Mouse (Mus musculus): ENCODE data around the gene Nfam1. TPM values are rescaled to one million over a fixed set of nuclear protein-coding genes. Genes with fewer than 3 reads are reported as not detected.

Gene Nfam1
- total and polyA plus RNA-seq, 2 experiments from 2014 or later = 0.38 to 1.2 TPM

DNA sequence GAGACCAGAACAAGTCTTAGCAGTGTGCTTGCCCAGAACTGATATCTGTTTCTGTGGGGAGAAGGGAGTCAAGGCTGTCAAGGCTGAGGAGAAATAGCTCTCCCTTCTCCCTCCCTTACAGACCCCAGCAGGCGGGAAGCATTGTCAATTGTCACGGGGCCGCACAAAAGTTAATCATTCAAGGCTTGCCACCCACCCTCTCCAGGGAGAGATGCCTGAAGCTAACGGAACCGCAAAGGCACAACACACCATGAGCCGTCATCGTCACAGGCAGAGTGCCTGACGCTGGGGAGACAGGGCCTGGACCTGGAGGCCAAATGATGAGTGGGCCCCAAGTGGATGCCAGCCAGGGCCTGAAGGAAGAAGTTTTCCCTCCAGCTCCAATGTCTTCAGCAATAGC is 22.7 kb downstream of the Nfam1 start:
- no peaks in the 10 kb centered on the region for H3K27me3 ChIP-seq (ENCODE audit: control insufficient read depth, insufficient read depth, low read length)
- H3K27ac ChIP-seq (ENCODE audit: low read depth) = peak overlapping the region; percentile 59; the same call in 1 of the 2 replicates
- no peaks in the 10 kb centered on the region for H3K36me3 ChIP-seq (replicated peaks; ENCODE audit: control insufficient read depth, insufficient read depth, low read length)
- WGBS = 42% methylated on average over 8 of the region's 8 CpGs
- ATAC-seq (ENCODE audit: insufficient read depth, low read depth) = no peak
- H3K4me2 ChIP-seq (ENCODE audit: low read depth, low read length) = no peak overlapping the region
- no peak overlapping the region for H3K9ac ChIP-seq (replicated peaks; ENCODE audit: low read depth, low read length)
- H3K4me1 ChIP-seq (ENCODE audit: control insufficient read depth, insufficient read depth) = peaks cover 12% of the 10 kb centered on the region; the same call in 1 of the 2 replicates
- no peak overlapping the region for H3K4me3 ChIP-seq (ENCODE audit: low read depth, low read length)
- DNase-seq (ENCODE audit: low spot score) = no peak
- TF ChIP-seq EP300 (IDR thresholded peaks at IDR 0.05; ENCODE audit: low read depth) = no peak
- H3K9me3 ChIP-seq (replicated peaks; ENCODE audit: control insufficient read depth, low read length) = no peaks in the 10 kb centered on the region

DNA sequence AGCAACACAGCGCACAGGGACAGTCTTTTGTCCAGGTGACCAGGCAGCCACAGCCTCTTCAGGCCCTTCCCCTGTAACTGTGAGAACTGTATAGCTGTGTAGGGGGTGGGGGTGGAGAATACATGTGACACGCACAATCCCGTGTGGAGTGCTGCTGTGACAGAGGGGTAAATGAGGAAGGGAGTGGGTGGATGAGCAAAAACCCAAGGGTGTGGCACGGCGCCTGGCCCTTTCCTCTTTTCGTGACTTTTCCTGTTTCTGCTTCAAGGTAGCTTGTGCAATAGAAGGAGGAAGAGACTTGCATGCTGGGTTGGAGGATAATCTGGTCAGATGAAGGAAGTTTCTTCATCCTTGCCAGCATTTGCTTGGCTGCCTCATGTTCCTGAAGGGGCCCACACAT is 23.6 kb downstream of the Nfam1 start:
- no peaks in the 10 kb centered on the region for H3K9me3 ChIP-seq (replicated peaks; ENCODE audit: control insufficient read depth, low read length)
- DNase-seq (ENCODE audit: low spot score) (no peak), ATAC-seq (ENCODE audit: insufficient read depth, low read depth) (no peak)
- no peaks in the 10 kb centered on the region for H3K27me3 ChIP-seq (ENCODE audit: control insufficient read depth, insufficient read depth, low read length)
- H3K4me2 ChIP-seq (ENCODE audit: low read depth, low read length) = no peak overlapping the region
- no peaks in the 10 kb centered on the region for H3K36me3 ChIP-seq (replicated peaks; ENCODE audit: control insufficient read depth, insufficient read depth, low read length)
- H3K4me1 ChIP-seq (ENCODE audit: control insufficient read depth, insufficient read depth) = peaks cover 12% of the 10 kb centered on the region; the same call in 1 of the 2 replicates
- no peak overlapping the region for H3K4me3 ChIP-seq (ENCODE audit: low read depth, low read length)
- no peak overlapping the region for H3K9ac ChIP-seq (replicated peaks; ENCODE audit: low read depth, low read length)
- no peak overlapping the region for H3K27ac ChIP-seq (ENCODE audit: low read depth)
- no peak for TF ChIP-seq CTCF (IDR thresholded peaks at IDR 0.05; ENCODE audit: low read depth)
- TF ChIP-seq EP300 (IDR thresholded peaks at IDR 0.05; ENCODE audit: low read depth) = no peak
- 83% methylated on average over 6 of the region's 6 CpGs for WGBS

DNA sequence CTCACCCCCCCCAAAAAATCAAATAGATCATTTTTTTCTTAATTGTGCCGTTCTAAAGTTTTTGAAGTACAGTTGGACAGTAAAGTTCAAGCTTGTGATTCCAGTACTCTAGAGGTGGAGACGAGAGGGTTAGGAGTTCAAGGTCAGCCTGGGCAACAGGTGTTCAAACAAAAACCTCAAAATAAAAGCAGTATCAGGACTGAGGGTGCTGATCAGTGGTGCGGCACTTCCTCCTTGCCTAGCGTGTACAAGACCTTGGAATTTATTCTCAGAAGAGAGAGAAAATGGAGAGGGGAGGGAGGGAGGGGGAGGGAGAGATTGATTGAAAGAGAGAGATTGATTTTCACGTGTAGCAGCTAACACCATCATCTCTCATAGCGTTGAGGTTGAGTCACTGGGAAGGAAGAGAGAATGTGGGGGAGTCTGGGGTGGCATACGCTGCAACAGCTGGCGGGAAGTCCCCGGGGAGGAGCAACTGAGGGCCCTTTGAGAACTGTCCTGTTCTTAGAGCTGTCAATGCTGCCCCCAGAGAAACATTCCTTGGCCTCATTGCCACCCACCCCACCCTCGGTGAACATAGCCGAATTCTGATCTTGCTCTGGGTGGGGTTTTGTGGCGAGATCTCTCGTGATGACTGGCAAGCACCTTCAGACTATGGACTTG is 24.2 kb downstream of the Nfam1 start:
- TF ChIP-seq CTCF (IDR thresholded peaks at IDR 0.05; ENCODE audit: low read depth) (no peak), EP300 (IDR thresholded peaks at IDR 0.05; ENCODE audit: low read depth) (no peak)
- Histone ChIP-seq H3K27me3 (ENCODE audit: control insufficient read depth, insufficient read depth, low read length) (no peaks in the 10 kb centered on the region), H3K4me2 (ENCODE audit: low read depth, low read length) (no peak overlapping the region), H3K36me3 (replicated peaks; ENCODE audit: control insufficient read depth, insufficient read depth, low read length) (no peaks in the 10 kb centered on the region), H3K27ac (ENCODE audit: low read depth) (no peak overlapping the region), H3K9ac (replicated peaks; ENCODE audit: low read depth, low read length) (no peak overlapping the region), H3K4me3 (ENCODE audit: low read depth, low read length) (no peak overlapping the region), H3K9me3 (replicated peaks; ENCODE audit: control insufficient read depth, low read length) (no peaks in the 10 kb centered on the region), H3K4me1 (ENCODE audit: control insufficient read depth, insufficient read depth) (peaks cover 12% of the 10 kb centered on the region; the same call in 1 of the 2 replicates)
- no peak for ATAC-seq (ENCODE audit: insufficient read depth, low read depth)
- DNase-seq (ENCODE audit: low spot score) = no peak
- WGBS = 68% methylated on average over 13 of the region's 13 CpGs

DNA sequence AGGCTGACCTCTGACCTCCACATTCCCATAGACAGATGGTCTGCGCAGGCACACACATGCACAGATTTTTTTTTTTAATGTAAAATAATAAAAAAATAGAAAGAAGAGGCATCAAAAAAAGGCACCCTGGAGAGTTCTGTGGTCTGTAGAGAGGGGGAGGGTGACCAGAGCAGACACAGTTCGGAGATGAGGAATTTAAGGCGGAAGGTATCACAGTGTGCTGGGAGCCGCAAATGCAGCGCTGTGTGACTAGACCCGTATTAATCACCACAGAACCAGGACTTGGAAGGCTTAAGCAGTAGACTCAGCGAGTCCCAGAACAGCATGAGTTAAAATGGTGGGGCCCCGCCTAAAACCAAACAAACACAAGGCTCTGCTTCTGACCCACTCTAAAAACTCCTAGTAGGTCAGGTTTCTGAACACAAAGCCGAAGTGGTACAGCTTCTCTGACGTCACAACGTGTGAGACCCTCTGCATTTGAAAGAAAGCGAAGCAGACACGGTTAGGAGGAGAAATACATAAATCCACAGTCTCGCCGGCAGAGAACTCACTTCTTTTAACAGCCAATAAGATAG is 25.7 kb downstream of the Nfam1 start:
- no peak for DNase-seq (ENCODE audit: low spot score)
- H3K4me1 ChIP-seq (ENCODE audit: control insufficient read depth, insufficient read depth) = peaks cover 12% of the 10 kb centered on the region; the same call in 1 of the 2 replicates
- TF ChIP-seq EP300 (IDR thresholded peaks at IDR 0.05; ENCODE audit: low read depth) (no peak), CTCF (IDR thresholded peaks at IDR 0.05; ENCODE audit: low read depth) (no peak)
- no peak overlapping the region for H3K9ac ChIP-seq (replicated peaks; ENCODE audit: low read depth, low read length)
- no peaks in the 10 kb centered on the region for H3K9me3 ChIP-seq (replicated peaks; ENCODE audit: control insufficient read depth, low read length)
- ATAC-seq (ENCODE audit: insufficient read depth, low read depth) = no peak
- H3K27me3 ChIP-seq (ENCODE audit: control insufficient read depth, insufficient read depth, low read length) = no peaks in the 10 kb centered on the region
- WGBS = 67% methylated on average over 15 of the region's 15 CpGs
- H3K36me3 ChIP-seq (replicated peaks; ENCODE audit: control insufficient read depth, insufficient read depth, low read length) = no peaks in the 10 kb centered on the region
- H3K4me3 ChIP-seq (ENCODE audit: low read depth, low read length) = no peak overlapping the region
- no peak overlapping the region for H3K4me2 ChIP-seq (ENCODE audit: low read depth, low read length)
- no peak overlapping the region for H3K27ac ChIP-seq (ENCODE audit: low read depth)

DNA sequence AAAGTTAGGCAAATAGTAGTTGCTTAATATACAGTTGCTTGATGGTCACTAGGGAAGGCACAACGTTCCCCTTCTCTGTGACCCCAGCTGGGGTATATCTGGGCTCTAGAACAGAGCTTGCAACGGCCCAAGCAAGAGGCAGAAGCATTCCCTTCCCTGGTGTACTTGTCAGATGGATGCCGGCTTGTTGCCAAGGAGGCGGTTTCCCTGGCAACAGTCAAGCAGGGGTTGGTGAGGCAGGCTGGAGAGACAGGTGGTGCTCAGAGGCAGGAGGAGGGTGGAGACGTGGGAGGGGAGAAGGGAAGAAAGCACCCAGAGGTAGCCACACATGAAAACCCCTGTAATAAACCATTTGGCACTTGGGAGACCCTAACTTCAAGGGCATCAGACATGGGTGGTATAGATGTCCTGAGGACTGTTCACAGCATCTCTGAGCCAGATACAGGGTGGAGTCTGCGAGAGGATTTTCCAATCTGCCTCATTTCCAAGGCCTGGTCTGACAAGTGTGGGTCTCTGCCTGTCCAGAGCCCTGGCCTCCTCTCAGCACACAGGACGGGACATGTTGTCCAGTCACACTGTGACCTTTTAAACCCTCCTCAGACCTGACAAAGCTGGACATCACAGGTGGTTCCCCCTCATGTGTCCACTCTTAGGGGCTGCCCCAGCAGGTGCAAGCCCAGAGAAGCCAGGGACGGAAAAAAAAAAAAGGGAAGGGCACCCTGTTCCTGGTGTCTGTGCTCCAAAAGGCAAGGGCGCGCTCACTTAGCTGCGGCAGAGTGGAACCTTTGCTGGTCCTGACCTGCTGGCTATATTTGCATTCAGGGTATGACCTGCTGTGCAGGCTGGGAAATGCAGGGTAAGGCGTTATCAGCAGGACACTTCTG is 30.2 kb downstream of the Nfam1 start:
- Histone ChIP-seq H3K27ac (ENCODE audit: low read depth) (no peak overlapping the region), H3K27me3 (ENCODE audit: control insufficient read depth, insufficient read depth, low read length) (0 out of 2 replicates have a peak, but pooled peaks cover 3% of the 10 kb centered on the region), H3K9me3 (replicated peaks; ENCODE audit: control insufficient read depth, low read length) (no peaks in the 10 kb centered on the region), H3K4me3 (ENCODE audit: low read depth, low read length) (no peak overlapping the region), H3K36me3 (replicated peaks; ENCODE audit: control insufficient read depth, insufficient read depth, low read length) (no peaks in the 10 kb centered on the region), H3K4me2 (ENCODE audit: low read depth, low read length) (no peak overlapping the region), H3K4me1 (ENCODE audit: control insufficient read depth, insufficient read depth) (no peaks in the 10 kb centered on the region), H3K9ac (replicated peaks; ENCODE audit: low read depth, low read length) (no peak overlapping the region)
- WGBS = 62% methylated on average over 12 of the region's 12 CpGs
- DNase-seq (ENCODE audit: low spot score) (no peak), ATAC-seq (ENCODE audit: insufficient read depth, low read depth) (no peak)
- no peak for TF ChIP-seq CTCF (IDR thresholded peaks at IDR 0.05; ENCODE audit: low read depth)
- TF ChIP-seq EP300 (IDR thresholded peaks at IDR 0.05; ENCODE audit: low read depth) = no peak
